Mouse (Mus musculus) small intestine, adult 2 months (tissue): Measurements from ENCODE around the gene Rnf167.

Experiments used
- CTCF ChIP-seq: fragments of 200-500 bp; IDR thresholded peaks from 2 replicates; pipeline ENCODE4 v1.5.1; 2012; ENCODE audit warnings: low read depth, mild to moderate bottlenecking, control low read depth, inconsistent platforms, low read length, moderate library complexity, mixed read lengths; ENCODE audit not compliant: insufficient replicate concordance, insufficient read length; ENCODE audit errors: extremely low read depth
- POLR2A ChIP-seq: fragments of 200-500 bp; IDR thresholded peaks from 2 replicates; pipeline ENCODE4 v1.6.1; 2012; ENCODE audit warnings: low read depth, mild to moderate bottlenecking, control low read depth, inconsistent platforms, low read length, moderate library complexity

GRCm38 (mm10) chr11:70647716-70648420 lies 833 bp downstream of the Rnf167 start:
- no peak for TF ChIP-seq CTCF
- no peak for TF ChIP-seq POLR2A
